Mouse (Mus musculus) hematopoietic multipotent progenitor cell, adult 10-12 weeks (in vitro differentiated cells): Measurements from ENCODE around the gene Wdr81. TPM values are rescaled to one million over a fixed set of nuclear protein-coding genes. Genes with fewer than 3 reads are reported as not detected.

Experiments used
- polyA plus RNA-seq: library from polyadenylated mRNA; stranded (reverse); fragments of >175 nt; gene quantifications from 2 replicates; pipeline ENCODE4 v1.2.3, GENCODE M21; 2012; ENCODE audit warnings: low replicate concordance

Wdr81 gene
- polyA plus RNA-seq = 47.7 and 48.9 TPM in 2 replicates

DNA sequence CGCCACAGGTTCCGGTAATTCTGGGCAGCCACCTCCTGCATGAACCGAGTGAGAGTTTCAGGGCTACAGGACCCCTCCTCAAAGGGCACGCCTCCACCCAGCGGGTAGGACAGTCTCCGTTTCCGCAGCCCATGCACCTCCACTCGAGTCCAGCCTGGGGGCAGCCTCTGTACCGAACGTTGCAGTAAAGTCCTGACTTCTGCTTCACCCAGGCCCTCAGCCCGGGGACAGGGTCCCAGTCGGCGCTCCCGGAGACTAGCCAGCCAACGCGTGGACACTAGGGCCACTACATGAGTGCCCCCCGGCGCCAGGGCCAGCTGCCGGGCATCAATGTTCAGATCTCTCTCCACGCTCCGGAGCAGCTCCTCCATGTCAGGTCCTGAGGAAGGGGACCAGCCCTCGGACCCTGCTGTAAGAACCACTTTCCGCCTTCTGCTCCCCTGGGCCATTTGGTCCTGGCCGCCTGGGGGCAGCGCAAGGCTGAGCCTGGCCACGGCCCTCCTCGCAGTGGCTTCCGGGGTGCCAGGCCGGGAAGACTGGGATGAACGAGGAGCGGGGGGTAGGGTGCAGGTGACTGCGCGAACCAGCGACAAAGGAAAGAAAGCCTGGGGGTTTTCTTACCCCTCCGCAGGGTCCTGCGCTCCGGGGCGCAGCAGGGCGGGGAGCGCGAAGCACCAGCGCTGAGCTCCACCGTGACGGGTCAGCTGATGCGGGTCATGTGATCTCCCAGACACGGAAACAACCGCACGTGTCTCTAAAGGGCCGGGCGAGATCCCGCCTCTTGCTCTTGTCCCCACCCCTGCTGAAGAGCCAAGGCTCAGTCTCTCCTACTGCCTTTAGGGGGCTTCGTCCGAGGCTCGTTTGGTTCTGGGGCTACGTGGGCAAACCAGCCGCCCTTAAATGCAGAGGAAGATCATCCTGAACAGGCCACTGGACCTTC, at the start of gene Wdr81:
Gene Wdr81 (minus strand): TSS at position 727 of the 940 bp plus-strand sequence.

DNA sequence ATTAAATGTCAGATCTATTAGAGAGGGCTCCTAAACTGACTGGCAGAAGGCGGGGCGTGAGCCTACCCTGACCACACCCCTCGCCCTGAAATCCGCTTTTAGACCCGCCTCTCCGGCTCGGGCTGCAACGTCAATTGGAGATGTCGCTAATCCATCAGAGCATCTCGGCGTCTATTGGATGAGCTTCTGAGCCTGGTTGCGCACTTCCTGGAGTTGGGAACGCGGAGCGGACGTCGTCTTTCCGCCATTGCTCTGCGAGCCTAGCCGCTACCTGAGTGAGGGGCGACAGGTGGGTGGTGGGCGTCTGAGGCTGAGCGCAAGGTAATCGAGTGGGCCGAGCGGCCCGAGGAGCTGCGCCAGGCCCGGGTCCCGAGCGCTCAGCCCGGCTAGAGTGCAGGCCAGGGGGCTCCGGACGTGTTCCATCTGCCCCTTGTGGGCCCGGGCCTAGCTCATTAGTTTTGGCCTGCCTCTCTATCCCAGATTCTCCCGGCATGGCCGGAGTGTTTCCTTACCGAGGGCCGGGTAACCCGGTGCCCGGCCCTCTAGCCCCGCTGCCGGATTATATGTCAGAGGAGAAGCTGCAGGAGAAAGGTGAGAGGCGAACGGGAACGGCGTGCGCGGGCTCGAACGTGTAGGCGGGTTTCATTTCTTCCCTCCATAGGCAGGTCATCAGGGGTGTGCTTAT, 32.2 kb upstream of the Wdr81 start, which contains the start of gene Prpf8:
Gene Prpf8 (plus strand): TSS at position 216 of the 685 bp plus-strand sequence.

DNA sequence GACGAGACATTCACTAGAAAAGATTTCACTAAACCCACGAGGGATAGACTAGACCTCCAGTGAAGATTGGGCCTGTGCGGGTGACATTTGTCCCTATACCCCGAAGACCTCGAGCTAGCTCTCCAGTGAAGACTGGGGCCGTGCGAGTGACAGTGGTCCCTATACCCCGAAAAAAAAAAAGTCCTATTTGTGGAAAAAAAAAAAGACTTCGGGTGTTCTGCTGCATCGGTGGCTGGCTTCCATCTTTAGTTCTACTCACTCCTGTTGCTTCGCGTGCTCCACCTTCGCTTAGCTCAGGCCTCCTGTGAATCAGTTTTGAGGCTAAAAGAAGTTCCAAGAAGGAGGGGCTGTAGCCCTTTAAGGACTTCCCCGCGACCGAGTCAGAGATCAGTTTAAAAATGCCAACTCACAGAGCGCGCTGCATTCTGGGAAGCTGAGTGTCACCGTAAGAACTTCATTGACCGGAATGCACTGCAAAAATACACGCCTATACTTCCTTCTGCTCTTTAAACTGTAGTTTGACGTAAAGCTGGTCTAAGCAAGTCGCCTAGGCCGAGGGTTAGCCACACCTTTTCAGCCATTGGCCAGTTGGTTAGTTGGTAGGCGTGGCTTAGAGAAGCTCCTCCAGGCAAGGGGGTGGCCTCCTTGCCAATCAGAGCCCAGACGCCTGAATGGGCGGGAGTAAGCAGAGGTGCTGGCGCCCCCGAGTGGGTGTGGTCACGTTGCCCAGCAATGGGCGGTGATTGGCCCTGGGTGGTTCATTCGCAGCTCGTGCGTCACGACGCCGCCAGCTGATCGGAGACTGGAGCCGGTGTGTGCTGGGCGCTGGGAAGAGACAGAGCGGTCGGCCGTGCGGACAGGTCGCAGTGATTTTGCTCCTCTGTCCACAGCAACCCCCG, 6.6 kb upstream of the Wdr81 start, which contains the start of gene Tlcd2:
Gene Tlcd2 (plus strand): TSS at position 872 of the 899 bp plus-strand sequence.

DNA sequence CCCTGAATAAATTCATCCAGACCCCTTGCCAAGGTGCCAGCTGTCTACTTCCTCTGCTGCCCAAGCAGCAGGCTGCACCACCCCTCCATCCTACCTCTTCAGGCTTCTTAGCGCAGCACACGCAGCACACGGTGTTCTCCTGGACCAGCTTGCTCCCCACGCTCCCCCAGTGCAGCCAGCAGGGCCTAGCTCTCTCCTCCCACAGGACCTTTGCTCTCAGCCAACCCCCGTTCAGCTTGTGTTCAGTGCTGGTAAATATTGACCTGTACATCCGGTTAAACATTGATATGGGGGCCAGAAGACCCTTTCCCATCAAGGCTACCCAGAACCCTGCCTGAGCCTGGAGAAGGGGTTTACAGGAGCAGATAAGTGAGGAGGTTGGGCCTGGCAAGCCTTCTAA, 15.2 kb downstream of the Wdr81 start, which contains the start of gene Serpinf2:
Gene Serpinf2 (minus strand): TSS at position 229 of the 400 bp plus-strand sequence.

DNA sequence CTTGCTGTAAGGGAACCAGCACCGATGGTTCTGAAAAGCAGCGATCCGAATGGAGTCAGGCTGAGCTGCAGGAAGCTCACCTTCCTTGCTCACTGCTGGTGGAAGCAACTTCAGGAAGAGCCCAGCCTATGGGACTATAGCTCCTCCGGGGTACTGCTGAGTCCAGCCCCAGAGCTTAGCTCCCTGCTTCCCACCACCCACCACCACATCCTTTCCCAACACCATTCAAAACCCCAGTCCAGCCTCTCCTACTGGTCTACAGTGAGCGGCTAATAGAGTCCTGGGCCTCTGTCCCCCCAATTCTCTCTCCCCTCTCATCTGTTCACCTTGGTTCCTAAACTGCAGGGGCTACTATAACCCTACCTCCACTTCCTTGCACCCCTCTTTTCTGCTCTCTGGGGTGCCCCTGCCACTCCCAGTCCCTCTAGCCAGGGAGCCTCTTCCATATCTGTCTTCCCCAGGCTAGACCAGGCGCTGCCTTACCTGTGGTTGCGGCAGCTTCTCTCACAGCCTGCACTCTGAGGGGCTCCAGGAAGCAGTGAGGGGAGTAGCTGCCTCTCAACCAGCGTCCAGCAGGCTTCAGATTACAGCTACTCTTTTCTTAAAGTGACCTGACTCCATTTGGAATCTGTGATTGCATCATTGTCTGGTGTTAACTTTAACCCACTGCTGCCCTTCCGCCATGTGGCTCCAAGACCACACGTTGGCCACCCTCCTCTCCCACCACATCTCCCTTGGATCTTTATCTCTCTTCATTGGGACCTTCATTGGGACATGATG, 32.3 kb downstream of the Wdr81 start, which contains the start of gene Serpinf1:
Gene Serpinf1 (minus strand): TSS at position 689 of the 780 bp plus-strand sequence.

Other genes with a start within 250 kb of the Wdr81 start
- 37.8 and 66.8 TPM in 2 replicates for gene Rpa1, start 106.4 kb downstream of the Wdr81 start, polyA plus RNA-seq
- 1.7 and 1.8 TPM in 2 replicates for gene Smyd4, start 106.3 kb downstream of the Wdr81 start, polyA plus RNA-seq
- gene Serpinf1, start 32.0 kb downstream of the Wdr81 start, polyA plus RNA-seq = 1.9 and 3.1 TPM in 2 replicates
- gene Serpinf2, start 15.1 kb downstream of the Wdr81 start, polyA plus RNA-seq = 0.07 TPM in 1 of 2 replicates, not detected in the other
- gene Tlcd2, start 7.0 kb upstream of the Wdr81 start, polyA plus RNA-seq = 4.7 and 6.8 TPM in 2 replicates
- gene Prpf8, start 32.1 kb upstream of the Wdr81 start, polyA plus RNA-seq = 35.6 and 48.5 TPM in 2 replicates
- 0.62 and 1.0 TPM in 2 replicates for gene Rilp, start 55.4 kb upstream of the Wdr81 start, polyA plus RNA-seq
- 0.47 and 1.5 TPM in 2 replicates for gene Scarf1, start 58.8 kb upstream of the Wdr81 start, polyA plus RNA-seq
- gene Slc43a2, start 77.0 kb upstream of the Wdr81 start, polyA plus RNA-seq = 63.1 and 118 TPM in 2 replicates
- 51.6 and 123 TPM in 2 replicates for gene Pitpna, start 133.4 kb upstream of the Wdr81 start, polyA plus RNA-seq
- 23.2 and 144 TPM in 2 replicates for gene Inpp5k, start 176.3 kb upstream of the Wdr81 start, polyA plus RNA-seq
- 119 and 191 TPM in 2 replicates for gene Myo1c, start 195.8 kb upstream of the Wdr81 start, polyA plus RNA-seq
- 122 and 250 TPM in 2 replicates for gene Crk, start 224.5 kb upstream of the Wdr81 start, polyA plus RNA-seq